Mouse (Mus musculus): ENCODE results near the gene Padi3. TPM values are rescaled to one million over a fixed set of nuclear protein-coding genes. Genes with fewer than 3 reads are reported as not detected.

Gene Padi3
- polyA plus RNA-seq (2017; shearing (Covaris generic)), result under 1 TPM in 1 of 2 experiments, not detected in 1; 0.15 TPM

DNA sequence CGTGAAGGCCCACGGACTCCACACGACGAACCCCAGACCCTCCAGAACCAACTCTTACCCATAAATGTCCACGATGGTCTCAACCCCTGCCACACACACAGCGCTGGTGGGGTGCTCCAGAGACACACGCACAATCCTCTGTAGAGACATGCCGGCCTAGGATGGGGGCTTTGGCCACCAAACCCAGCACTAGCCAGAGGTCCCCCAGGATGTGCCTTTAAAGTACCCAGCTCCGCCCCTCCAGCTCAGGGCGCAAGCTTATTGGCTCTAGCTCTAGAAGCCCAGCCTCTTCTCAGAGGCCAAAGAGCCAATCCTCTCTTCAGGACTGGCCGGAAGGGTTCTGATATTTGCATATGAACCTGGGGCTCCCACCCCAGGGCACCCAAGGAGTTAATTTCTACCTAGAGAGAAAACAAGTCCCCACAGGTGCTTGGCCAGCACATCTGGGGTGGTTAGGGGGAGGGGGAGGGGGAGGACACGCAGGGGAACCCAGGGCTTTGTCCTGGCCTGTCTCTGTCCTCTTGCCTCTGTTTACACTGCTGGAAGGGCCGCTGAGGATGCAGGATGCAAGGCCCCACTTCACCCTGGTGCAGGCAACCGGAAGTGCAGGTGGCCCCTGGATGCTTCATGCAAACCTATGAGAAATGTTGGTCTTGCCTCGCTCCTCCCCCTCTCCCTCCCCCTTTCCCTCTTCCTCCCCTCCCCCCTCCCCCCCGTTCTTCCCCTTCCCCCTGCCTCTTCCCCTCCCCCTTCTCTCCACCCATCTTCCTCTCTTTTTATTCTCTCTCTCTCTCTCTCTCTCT is at the start of gene Padi3:
TSS of gene Padi3 (minus strand) at position 191 of the 803 bp plus-strand sequence.
- ATAC-seq, result no peak

DNA sequence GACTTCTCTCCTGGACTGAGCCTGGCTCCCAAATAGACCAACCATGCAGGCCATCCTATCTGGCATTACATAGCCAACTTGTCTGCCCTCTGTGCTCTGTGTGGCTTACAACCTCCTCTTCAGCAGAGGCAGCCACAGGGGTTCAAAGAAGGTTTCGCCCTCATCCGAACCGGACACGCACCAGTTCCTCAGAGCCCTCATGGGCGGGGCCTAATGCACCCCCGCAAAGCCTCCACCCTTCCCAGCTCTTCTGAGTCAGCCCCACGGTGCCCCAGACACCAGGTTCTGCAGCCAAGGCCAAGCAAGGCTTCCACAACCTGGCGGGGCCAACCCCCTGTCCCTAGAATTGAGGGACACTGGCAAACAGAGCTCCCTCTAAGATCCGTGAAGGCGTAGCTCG is 48.8 kb upstream of the Padi3 start:
- peak; percentile 28 for ATAC-seq

GRCm38 (mm10) chr4:140857813-140858212 is 47.4 kb upstream of the Padi3 start:
- no peak for ATAC-seq

GRCm38 (mm10) chr4:140857041-140857440 is 46.6 kb upstream of the Padi3 start:
- ATAC-seq, result peak; percentile 59

DNA sequence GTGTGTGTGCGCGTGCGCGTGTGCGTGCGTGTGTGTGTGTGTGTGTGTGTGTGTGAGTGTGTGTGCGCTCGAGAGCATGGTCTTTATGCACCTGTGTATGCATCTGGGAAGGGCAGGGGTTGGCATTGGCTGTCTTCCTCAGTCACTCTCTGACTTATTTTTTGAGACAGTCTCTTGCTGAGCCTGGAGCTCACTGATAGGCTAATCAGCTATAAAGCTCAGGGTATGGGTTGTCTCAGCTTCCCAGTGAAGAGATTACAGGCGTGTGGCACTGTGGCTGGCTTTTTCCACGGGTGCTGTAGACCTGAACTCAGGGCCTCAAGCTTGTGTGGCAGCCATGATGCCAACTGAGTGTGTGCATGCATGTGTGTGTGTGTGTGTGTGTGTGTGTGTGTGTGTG is 44.7 kb upstream of the Padi3 start:
- ATAC-seq, result no peak

- no peak for ATAC-seq
Observed at GRCm38 (mm10) chr4:140854455-140854864, 44.0 kb upstream of the Padi3 start.

DNA sequence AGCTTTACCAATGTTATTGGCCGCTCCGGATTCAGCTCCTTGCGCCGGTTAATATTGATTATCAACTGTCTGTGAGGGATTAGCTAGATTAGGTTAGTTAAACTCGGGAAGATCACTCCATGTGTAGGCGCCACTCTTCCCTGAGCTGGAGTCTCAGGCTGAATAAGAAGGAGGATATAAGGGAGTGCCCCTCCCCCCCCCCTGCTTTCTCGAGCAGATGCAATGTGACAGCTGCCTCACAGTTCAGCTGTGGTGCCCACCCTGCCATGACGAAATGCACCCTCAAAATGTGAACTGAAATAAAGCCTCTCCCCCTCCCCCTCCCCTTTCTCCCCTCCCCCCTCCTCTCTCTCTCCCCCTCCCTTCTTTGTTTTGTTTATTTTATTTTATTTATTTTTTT is 43.2 kb upstream of the Padi3 start:
- no peak for ATAC-seq

- no peak for ATAC-seq
Observed at GRCm38 (mm10) chr4:140849310-140849709, 38.9 kb upstream of the Padi3 start.

- no peak for ATAC-seq
Observed at GRCm38 (mm10) chr4:140845666-140846065, 35.2 kb upstream of the Padi3 start, which contains the start of gene Padi1. TSS of gene Padi1 (minus strand) at chr4:140845778.

GRCm38 (mm10) chr4:140844991-140845390 is 34.5 kb upstream of the Padi3 start:
- no peak for ATAC-seq

DNA sequence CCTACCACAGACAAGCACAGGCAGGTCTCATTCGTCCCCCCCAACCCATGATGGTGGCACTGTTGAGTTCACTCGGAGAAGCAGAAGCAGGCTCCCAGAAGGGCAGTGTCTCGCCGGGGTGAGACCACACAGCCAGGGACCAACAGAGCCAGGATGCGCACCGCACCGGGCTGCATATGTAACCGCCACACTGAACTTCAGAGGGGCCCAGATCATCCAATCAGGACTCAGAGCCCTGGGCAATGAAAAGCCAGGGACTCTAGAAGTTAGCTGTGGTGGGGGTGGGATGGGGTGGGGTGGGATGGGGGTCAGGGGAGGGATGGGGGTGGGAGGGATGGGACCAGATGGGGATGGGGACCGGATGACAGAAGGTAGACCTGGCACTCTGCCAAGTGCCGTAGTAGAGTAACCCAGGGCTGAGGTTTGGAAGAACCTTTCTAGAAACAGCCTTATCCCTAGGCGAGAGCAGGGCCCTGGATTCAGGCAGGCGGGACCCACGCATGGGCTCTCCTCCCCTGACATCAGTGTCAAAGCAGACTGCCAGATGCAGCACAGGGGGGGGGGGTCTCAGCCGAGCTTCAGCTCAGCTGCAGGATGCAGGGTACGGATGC is 33.3 kb upstream of the Padi3 start:
- no peak for ATAC-seq

GRCm38 (mm10) chr4:140842909-140843308 is 32.5 kb upstream of the Padi3 start:
- ATAC-seq, result no peak

DNA sequence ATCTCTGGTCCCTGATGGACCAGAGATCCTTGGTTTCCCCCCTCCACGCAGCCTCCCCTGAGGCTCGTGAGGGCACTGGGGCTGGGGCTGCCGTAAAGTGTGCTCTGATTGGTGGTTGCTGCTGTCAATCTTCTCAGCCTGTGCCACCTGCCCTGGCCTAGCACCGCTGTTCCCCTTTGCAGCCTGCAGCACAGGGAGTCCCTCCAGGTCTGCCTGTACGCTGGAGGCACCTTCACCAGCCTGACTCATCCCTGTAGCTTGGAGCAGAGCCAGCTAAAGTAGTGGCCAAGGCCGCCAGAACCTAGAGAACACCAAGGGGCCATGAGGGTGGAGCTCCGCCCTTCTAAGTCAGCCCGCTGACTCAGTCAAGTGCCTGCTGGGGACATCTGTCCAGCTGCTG is 27.4 kb upstream of the Padi3 start:
- no peak for ATAC-seq

DNA sequence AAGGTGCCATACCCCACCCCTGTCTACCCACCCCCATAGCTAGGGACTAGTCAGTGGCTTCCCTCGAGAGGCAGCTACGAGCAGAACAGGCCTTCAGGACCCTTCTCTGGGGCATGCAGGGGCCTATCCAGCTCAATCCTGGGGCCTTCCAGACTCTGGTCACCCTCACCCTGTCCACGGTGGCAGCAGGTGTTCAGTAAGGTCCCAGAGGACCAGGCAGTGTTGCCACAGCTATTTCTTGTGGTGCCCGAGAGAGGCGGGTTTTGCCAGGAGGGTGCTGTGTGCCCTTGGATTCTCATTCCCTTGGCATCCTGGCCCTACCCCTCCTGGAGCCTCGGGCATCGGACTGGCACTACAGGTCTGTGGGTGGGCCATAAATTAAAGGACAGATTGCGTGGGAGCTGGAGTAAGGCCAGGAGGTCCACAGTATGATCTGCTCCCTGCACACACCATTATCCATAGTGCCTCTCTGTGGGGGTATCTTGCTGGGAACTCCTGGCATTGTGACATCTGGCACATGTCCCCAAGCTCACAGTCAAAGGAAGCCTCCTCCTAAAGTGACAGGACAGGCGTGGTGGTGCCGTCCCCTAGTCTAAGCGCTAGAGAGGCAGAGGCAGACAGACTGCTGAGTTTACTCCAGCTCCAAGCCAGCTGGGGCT is 25.9 kb upstream of the Padi3 start:
- no peak for ATAC-seq

DNA sequence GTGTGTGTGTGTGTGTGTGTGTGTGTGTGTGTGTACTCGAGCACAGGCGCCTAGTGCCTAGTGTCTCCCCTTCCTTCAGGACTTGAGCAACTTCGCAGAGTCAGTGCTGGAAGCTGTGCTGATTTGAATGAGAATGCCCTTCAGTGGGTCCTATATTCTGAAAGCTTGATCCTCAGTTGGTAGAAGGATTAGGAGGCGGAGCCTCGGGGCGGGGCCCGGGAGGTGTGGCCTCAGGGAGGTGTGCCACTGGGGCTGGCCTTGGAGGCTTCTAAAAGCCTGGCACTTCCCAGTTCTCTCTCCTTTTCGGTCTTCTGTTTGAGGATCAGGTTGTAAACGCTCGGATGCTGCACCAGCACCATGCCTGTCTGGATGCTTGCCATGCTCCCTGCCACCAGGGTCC is 25.2 kb upstream of the Padi3 start:
- ATAC-seq, result no peak

DNA sequence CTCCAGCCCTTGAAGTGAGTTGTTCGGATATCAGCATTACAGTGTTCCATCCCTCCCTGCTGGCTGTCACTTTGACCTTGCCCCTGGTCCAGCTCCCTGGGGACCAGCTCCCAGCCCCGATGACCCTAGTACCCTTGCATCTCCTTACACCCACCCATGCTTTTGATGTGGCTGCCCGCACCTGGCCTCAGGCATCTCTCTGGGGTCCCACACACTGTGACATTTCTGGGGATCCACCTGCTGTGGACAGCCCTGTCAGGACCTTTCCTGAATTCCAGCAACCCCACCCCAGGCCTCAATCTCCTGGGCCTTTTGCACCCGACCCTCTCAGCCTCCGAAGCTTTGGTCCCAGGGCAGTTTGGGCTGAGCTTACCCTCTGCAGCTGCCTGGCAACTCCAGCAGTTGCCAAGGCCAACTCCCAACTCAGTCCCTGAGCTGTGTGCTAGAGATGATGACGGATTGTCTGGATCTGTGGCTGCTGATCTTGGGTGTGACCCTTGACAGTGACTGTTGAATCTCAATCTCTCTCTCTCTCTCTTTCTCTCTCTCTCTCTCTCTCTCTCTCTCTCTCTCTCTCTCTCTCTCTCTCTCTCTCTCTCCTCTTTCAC is 24.0 kb upstream of the Padi3 start:
- no peak for ATAC-seq

DNA sequence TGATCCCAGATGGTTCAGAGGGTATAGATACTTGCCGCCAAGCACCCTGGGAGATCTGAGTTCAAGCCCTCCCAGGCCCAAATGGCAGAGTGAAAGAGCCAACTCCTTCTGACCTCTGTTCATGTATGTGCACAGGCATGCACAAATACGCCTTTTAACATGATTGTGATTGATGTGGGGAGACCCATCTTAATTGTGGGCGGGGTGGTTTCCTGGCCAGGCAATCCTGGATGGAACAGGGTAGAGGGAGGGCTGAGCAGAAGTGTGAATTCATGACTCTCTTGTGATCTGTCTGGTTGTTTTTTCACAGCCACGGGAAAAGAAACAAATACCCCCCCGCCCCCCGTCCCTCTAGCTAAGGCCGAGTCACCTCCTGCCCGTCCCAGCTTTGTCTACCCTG is 22.4 kb upstream of the Padi3 start:
- no peak for ATAC-seq

GRCm38 (mm10) chr4:140831808-140832207 is 21.4 kb upstream of the Padi3 start:
- ATAC-seq, result no peak

DNA sequence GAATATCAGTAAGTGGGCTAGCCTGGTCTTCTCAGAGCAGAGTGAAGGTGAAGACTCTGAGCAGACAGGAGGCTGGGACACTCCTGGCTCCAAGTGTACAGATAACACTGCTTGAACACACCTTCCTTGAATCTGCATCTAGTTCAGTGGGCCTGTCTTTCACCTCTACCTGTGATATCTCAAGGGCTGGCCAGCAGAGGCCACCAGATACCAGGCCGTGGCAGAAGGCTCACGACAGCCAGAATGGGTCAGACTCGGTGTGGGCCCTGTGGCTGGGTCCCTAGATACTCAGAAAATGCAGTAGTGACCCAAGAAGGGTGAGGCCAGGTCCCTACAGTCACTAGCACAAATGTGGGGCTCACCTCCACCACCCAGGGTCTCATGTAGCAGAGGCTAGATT is 16.8 kb upstream of the Padi3 start:
- no peak for ATAC-seq

GRCm38 (mm10) chr4:140825942-140826341 is 15.5 kb upstream of the Padi3 start:
- ATAC-seq, result no peak

DNA sequence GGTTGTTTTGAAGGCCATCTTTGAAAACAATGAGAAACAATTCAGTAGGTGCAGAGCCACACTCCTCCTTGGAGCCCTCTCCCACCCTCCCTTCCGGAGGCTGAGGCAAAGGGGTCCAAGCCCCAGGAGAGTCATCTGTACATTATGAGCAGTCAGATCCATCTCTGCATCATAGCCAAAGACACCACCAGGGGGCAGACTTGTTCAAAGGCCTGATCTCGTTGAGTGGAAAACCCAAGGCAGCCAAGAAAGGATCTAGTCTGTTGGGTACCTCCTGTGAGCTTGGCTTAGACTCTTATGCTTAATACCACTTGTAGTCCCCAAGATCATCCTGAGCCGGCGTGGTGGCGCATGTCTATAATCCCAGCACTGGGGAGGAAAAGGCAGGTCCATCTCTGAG is 11.5 kb upstream of the Padi3 start:
- no peak for ATAC-seq

GRCm38 (mm10) chr4:140817413-140817812 is 7.0 kb upstream of the Padi3 start:
- ATAC-seq, result no peak
